Mouse (Mus musculus) limb, embryonic 15.5 days (tissue): ENCODE data around the gene Ggn. TPM values are rescaled to one million over a fixed set of nuclear protein-coding genes. Genes with fewer than 3 reads are reported as not detected.

Source experiments
- ATAC-seq: fragments of 200-750 bp; cut with Nextera tagmentation; 2 replicates; pipeline ENCODE4 v1.8.0; 2017; ENCODE audit warnings: low read depth, moderate TSS enrichment; ENCODE audit not compliant: insufficient number of reproducible peaks, low FRiP score, low TSS enrichment
- H3K27ac ChIP-seq: fragments of 300-500 bp; sonication (generic); 2 replicates; pipeline ENCODE4 v1.5.1; 2015; ENCODE audit warnings: moderate library complexity, mild to moderate bottlenecking, inconsistent platforms
- H3K27me3 ChIP-seq: fragments of 300-500 bp; sonication (generic); 2 replicates; pipeline ENCODE4 v1.6.1; 2015; ENCODE audit warnings: inconsistent platforms
- H3K36me3 ChIP-seq: fragments of 300-500 bp; sonication (generic); 2 replicates; pipeline ENCODE4 v1.6.1; 2015; ENCODE audit warnings: inconsistent platforms
- H3K4me1 ChIP-seq: fragments of 300-500 bp; sonication (generic); 2 replicates; pipeline ENCODE4 v1.6.1; 2015; ENCODE audit warnings: inconsistent platforms
- H3K4me2 ChIP-seq: fragments of 300-500 bp; sonication (generic); 2 replicates; pipeline ENCODE4 v1.6.1; 2015; ENCODE audit warnings: mild to moderate bottlenecking, inconsistent platforms
- H3K4me3 ChIP-seq: fragments of 300-500 bp; sonication (generic); 2 replicates; pipeline ENCODE4 v1.5.1; 2015; ENCODE audit warnings: mild to moderate bottlenecking, inconsistent platforms
- H3K9ac ChIP-seq: fragments of 300-500 bp; sonication (generic); 2 replicates; pipeline ENCODE4 v1.6.1; 2015; ENCODE audit warnings: inconsistent platforms
- H3K9me3 ChIP-seq: fragments of 300-500 bp; sonication (generic); 2 replicates; pipeline ENCODE4 v1.6.1; 2016; ENCODE audit warnings: inconsistent platforms
- WGBS: fragments of 180-500 bp; shearing (Covaris S2); methylation state at CpG from one replicate; pipeline ENCODE4 v1.1.7; 2015; 5-methylcytosine and 5-hydroxymethylcytosine counted together
- polyA plus RNA-seq: library from polyadenylated mRNA; unstranded; fragments of >200 nt; fragmentation: Nextera tagmentation; extraction: Ambion mirVana; gene quantifications from 2 replicates; pipeline ENCODE4 v1.2.1, GENCODE M21; 2015

The Ggn gene
- polyA plus RNA-seq, 1 experiment from 2014 or later: 1.3 TPM

- H3K4me2 ChIP-seq: no peak overlapping the region
- H3K9ac ChIP-seq: no peak overlapping the region
- H3K27ac ChIP-seq: no peak overlapping the region
Measured at GRCm38 (mm10) chr7:29167656-29168055, 2.4 kb upstream of the Ggn start.

GRCm38 (mm10) chr7:29168121-29168695, 1.8 kb upstream of the Ggn start:
- H3K4me2 ChIP-seq: peak overlapping the region; percentile 88
- WGBS: 11% methylated on average over 10 of the region's 10 CpGs
- peaks cover 26% of the 10 kb centered on the region for H3K27me3 ChIP-seq
- ATAC-seq: no peak
- no peaks in the 10 kb centered on the region for H3K9me3 ChIP-seq
- H3K4me1 ChIP-seq: peaks cover 48% of the 10 kb centered on the region
- no peak overlapping the region for H3K27ac ChIP-seq
- no peak overlapping the region for H3K9ac ChIP-seq
- peak overlapping the region; percentile 67 for H3K4me3 ChIP-seq
- H3K36me3 ChIP-seq: peaks cover 11% of the 10 kb centered on the region

More at GRCm38 (mm10) chr7:29167656-29168055, 2.4 kb upstream of the Ggn start:
- peaks cover 45% of the 10 kb centered on the region for H3K4me1 ChIP-seq
- peaks cover 6% of the 10 kb centered on the region for H3K36me3 ChIP-seq
- H3K27me3 ChIP-seq: peaks cover 21% of the 10 kb centered on the region
- no peaks in the 10 kb centered on the region for H3K9me3 ChIP-seq
- WGBS: 26% methylated on average over 19 of the region's 19 CpGs
- no peak for ATAC-seq
- no peak overlapping the region for H3K4me3 ChIP-seq

DNA sequence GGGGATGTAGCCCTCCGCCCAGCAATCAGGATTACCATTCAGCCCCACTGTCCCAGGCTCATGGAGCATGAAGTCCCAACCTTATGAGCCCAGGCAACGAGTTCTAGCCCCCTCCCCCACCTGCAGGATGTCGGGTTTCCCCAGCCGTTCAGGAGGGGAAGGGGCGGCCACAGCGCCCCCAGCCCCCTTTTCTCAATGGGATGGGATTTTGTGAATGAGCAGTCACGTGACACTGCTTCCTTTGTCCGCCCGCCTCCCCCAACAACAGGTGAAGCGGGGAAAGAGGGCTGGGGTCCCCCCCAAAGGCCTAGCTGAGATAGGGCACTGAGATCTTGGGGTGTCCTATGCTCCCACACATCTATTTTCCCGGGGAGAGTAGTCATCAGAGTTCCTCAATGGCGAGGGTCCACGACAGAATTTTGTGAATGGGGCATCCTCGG, 1.2 kb upstream of the Ggn start:
- Histone ChIP-seq H3K9me3 (no peaks in the 10 kb centered on the region), H3K27ac (no peak overlapping the region), H3K9ac (peak overlapping the region; percentile 50), H3K4me1 (peaks cover 48% of the 10 kb centered on the region), H3K27me3 (peaks cover 32% of the 10 kb centered on the region), H3K4me2 (peak overlapping the region; percentile 88), H3K4me3 (peak overlapping the region; percentile 67), H3K36me3 (peaks cover 17% of the 10 kb centered on the region)
- 0% methylated on average over 14 of the region's 14 CpGs for WGBS
- no peak for ATAC-seq

DNA sequence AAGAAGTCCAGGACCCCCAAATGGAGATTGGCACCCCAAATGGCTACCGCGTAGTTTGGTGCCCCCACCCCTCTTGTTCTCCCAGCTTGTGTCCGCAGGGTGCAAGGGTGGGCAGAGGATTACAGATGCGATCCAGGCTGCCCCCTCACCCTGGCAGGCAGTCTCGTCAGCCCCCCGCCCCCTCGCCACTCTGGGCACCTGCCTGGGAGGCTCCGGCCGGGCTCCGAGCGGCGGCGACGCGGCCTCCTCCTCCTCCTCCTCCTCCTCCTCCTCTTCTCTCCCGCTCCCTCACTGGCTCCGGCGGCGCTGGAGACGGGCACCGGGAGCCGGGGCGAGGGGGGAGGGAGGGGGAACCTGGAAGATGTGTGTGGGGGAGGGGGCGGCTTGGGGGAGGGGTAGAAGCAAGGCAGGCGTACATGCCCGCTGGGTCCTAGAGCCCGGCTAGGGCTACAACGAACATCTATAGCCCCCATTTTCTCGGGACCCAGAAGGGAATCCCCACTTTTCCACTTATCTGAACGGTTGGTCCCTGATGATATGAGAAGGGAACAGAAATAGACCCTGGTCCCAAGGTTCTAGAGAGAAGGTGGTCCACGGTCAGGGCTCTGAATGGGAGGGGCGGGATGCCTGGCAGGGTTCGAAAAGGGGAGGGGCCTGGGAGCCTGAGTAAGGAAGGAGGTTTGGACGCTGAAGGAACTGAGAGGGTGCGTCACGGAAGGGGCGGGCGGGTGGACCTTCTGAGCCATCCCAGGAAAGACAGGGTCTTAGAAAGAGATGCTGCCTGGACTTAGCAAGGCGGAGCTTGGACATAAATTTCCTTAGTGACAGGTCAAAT, 562 bp upstream of the Ggn start:
- under 1% methylated on average over 37 of the region's 39 CpGs for WGBS
- ATAC-seq: peak; percentile 85
- peaks cover 48% of the 10 kb centered on the region for H3K4me1 ChIP-seq
- peak overlapping the region; percentile 88 for H3K4me2 ChIP-seq
- H3K36me3 ChIP-seq: peaks cover 24% of the 10 kb centered on the region
- no peaks in the 10 kb centered on the region for H3K9me3 ChIP-seq
- peak overlapping the region; percentile 67 for H3K4me3 ChIP-seq
- H3K27me3 ChIP-seq: peaks cover 38% of the 10 kb centered on the region
- H3K27ac ChIP-seq: peak overlapping the region; percentile 83
- peak overlapping the region; percentile 50 for H3K9ac ChIP-seq

DNA sequence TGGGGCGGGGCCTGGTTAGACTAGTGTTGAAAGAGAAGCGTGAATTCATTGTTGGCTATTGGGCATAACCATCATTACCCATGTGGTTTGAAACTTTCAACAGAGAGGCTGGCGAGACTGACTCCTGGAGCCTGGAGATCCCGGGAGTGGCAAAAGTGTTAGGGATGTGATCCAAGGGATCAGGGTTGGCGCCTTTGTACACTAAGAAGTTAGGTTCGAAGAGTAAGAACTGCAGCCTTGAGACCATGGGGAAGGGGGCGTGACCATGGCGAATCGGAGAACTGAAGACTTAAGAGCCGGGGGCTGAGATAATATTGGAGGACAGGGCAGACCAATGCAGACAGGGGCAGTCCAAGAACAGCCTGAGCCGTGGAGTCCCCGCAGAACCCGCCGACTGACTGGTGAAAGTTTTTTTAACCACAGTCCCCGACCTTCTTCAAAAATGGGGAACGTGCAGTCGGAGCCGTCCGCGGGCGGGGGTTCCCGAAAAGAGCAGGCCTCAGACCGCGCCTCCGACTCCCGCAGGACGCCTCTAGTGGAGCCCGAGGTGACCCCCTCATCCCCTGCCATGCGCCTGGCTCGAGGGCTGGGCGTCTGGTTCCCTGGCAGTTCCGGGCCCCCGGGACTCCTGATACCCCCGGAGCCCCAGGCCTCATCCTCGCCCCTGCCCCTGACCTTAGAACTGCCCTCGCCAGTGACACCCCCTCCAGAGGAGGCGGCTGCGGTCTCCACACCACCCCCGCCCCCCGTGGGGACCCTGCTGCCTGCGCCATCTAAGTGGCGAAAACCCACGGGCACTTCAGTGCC, 948 bp downstream of the Ggn start:
- ATAC-seq: no peak
- Histone ChIP-seq H3K9me3 (no peaks in the 10 kb centered on the region), H3K4me3 (peak overlapping the region; percentile 67), H3K9ac (peak overlapping the region; percentile 18), H3K27ac (peak overlapping the region; percentile 83), H3K36me3 (peaks cover 34% of the 10 kb centered on the region), H3K27me3 (peaks cover 43% of the 10 kb centered on the region), H3K4me2 (peak overlapping the region; percentile 88), H3K4me1 (peaks cover 48% of the 10 kb centered on the region)
- WGBS: under 1% methylated on average over 43 of the region's 43 CpGs

DNA sequence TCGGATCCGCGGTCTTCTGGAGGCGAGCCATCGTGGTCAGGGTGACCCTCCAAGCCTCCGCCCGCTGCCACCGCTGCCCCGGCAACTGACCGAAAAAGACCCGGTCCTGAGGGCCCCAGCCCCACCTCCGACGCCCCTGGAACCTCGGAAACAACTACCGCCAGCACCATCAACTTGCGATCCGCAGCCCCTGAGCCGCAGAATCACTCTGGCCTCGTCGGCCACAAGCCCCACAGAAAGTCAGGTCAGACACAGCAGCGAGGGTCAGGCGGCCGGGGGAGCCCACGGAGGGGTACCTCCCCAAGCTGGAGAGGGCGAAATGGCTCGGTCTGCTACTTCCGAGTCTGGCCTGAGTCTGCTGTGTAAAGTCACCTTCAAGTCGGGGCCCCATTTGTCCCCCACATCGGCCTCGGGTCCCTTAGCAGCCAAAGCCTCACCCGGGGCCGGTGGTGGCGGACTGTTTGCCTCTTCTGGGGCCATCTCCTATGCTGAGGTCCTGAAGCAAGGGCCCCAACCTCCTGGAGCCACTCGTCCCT, 1.6 kb downstream of the Ggn start:
- Histone ChIP-seq H3K36me3 (peaks cover 41% of the 10 kb centered on the region), H3K9me3 (no peaks in the 10 kb centered on the region), H3K4me2 (peak overlapping the region; percentile 88), H3K4me1 (peaks cover 48% of the 10 kb centered on the region), H3K27ac (no peak overlapping the region), H3K9ac (peak overlapping the region; percentile 18), H3K4me3 (peak overlapping the region; percentile 67), H3K27me3 (peaks cover 43% of the 10 kb centered on the region)
- no peak for ATAC-seq
- whole genome bisulfite sequencing: 9% methylated on average over 34 of the region's 34 CpGs

- no peak for ATAC-seq
- peaks cover 43% of the 10 kb centered on the region for H3K27me3 ChIP-seq
Measured at GRCm38 (mm10) chr7:29172390-29173016, 2.5 kb downstream of the Ggn start.

DNA sequence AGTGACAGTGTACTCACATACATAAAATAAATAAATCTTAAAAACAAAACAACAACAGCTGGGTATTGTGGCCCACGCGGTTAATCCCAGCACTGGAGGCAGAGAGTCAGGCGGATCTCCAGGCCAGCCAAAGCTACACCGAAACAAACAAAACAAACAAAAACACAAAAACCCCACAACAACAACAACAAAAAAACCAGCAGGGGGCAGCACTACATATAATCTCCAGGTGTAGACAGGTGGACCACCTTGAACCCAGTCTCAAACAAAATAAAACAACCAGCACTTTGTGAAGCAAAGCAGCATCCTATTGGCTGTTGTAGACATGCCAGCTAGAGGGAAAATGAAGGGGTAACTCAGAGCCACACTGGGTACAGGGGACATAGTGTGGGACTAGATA, 8.1 kb downstream of the Ggn start:
- no peak overlapping the region for H3K9ac ChIP-seq
- no peak overlapping the region for H3K4me2 ChIP-seq
- H3K27me3 ChIP-seq: peaks cover 17% of the 10 kb centered on the region
- no peak for ATAC-seq
- WGBS: 88% methylated on average over 4 of the region's 4 CpGs
- H3K4me3 ChIP-seq: no peak overlapping the region
- peaks cover 47% of the 10 kb centered on the region for H3K36me3 ChIP-seq
- no peaks in the 10 kb centered on the region for H3K9me3 ChIP-seq
- peaks cover 13% of the 10 kb centered on the region for H3K4me1 ChIP-seq
- no peak overlapping the region for H3K27ac ChIP-seq

More at GRCm38 (mm10) chr7:29172390-29173016, 2.5 kb downstream of the Ggn start:
- Histone ChIP-seq H3K9ac (no peak overlapping the region), H3K27ac (no peak overlapping the region), H3K36me3 (peaks cover 48% of the 10 kb centered on the region), H3K4me3 (no peak overlapping the region), H3K4me2 (no peak overlapping the region), H3K4me1 (peaks cover 48% of the 10 kb centered on the region), H3K9me3 (no peaks in the 10 kb centered on the region)
- whole genome bisulfite sequencing: 42% methylated on average over 32 of the region's 32 CpGs

- peak overlapping the region; percentile 73 for H3K4me3 ChIP-seq
- WGBS: 34% methylated on average over 7 of the region's 7 CpGs
- ATAC-seq: no peak
Measured at GRCm38 (mm10) chr7:29179323-29179722, 9.3 kb downstream of the Ggn start.

DNA sequence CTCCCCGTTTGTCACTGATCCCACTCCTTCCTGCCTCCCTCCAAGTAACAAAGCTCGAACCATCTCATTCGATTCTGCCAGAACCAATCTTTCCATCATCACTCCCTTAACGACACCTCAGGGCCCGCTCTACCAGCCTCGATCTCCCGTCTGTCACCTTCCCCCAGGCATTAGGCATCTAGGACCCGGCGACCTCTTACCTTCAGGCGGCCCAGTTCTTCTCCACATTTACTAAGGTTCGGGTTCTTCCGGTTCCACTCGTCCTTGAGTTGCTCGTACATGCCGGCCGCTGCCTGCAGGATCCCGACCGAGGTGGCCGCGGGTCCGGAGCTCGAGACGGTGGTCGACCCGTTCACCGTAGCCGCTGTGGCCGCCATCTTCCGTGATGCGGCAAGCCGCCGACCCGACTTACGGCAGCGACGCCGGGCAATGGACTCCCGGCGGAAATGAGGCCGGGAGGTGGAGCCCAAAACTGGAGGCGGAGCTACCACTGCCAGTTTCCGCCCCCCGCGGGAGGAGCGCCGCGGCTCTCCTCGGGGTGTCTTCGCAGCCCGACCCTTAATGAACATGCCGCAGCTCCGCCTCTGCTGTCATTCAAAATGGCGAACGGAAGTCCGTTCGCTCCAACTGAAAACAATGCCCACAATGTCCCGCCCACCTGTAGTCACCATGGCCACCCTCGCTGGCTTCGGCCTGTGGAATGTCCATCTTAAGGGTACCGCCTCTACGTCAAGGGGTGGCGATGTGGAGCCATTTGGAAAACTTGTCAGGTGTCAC, 10.3 kb downstream of the Ggn start, which contains the start of gene Psmd8:
Gene Psmd8, minus strand, starts transcription at position 625 of the 777 bp plus-strand sequence.
- Histone ChIP-seq H3K9me3 (no peaks in the 10 kb centered on the region), H3K36me3 (peaks cover 25% of the 10 kb centered on the region), H3K4me1 (peaks cover 13% of the 10 kb centered on the region), H3K4me3 (peak within 1 kb of the TSS; percentile 73), H3K4me2 (peak within 1 kb of the TSS; percentile 69), H3K27me3 (no peaks in the 10 kb centered on the region), H3K9ac (peak within 1 kb of the TSS; percentile 61), H3K27ac (peak within 1 kb of the TSS; percentile 79)
- peak; percentile 93 for ATAC-seq
- WGBS: under 1% methylated on average over 62 of the region's 62 CpGs

More at GRCm38 (mm10) chr7:29179323-29179722, 9.3 kb downstream of the Ggn start:
- no peaks in the 10 kb centered on the region for H3K9me3 ChIP-seq
- H3K27me3 ChIP-seq: peaks cover 6% of the 10 kb centered on the region
- H3K9ac ChIP-seq: peak overlapping the region; percentile 61; the same call in 1 of the 2 replicates
- no peak overlapping the region for H3K27ac ChIP-seq
- peaks cover 35% of the 10 kb centered on the region for H3K36me3 ChIP-seq
- peak overlapping the region; percentile 69 for H3K4me2 ChIP-seq
- peaks cover 13% of the 10 kb centered on the region for H3K4me1 ChIP-seq
